Mouse (Mus musculus) urinary bladder, postnatal 4 days (tissue): ENCODE data around the gene Nme7.

Experiments
- DNase-seq, 2 experiments: peaks; one replicate each; pipeline ENCODE4 v3.0.0; 2021 to 2022; ENCODE audit warnings: low spot score in 2 of 2

Nme7 gene

GRCm38 (mm10) chr1:164434049-164434448 lies 130.1 kb downstream of the Nme7 start:
- DNase-seq, result no peak

DNA sequence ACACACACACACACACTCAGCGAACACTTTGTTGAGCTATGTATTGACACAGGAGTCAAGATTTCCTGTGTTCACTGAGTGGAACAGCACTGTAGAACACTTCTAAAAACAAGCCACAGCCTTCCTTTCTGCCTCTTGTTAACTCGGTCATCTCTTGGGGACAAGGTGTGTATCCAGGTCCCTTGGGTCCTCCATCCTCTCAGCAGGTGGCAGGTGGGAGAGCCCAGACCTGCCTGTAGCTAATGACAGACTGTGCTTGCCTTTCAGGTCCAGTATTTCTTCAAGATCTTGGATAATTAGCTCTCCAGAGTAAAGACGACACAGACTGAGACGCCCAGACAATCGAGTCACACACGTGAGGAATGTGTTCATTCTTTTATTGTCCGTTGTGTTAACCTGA lies 132.8 kb downstream of the Nme7 start:
- no peak for DNase-seq

GRCm38 (mm10) chr1:164440230-164440629 lies 136.3 kb downstream of the Nme7 start:
- no peak for DNase-seq

DNA sequence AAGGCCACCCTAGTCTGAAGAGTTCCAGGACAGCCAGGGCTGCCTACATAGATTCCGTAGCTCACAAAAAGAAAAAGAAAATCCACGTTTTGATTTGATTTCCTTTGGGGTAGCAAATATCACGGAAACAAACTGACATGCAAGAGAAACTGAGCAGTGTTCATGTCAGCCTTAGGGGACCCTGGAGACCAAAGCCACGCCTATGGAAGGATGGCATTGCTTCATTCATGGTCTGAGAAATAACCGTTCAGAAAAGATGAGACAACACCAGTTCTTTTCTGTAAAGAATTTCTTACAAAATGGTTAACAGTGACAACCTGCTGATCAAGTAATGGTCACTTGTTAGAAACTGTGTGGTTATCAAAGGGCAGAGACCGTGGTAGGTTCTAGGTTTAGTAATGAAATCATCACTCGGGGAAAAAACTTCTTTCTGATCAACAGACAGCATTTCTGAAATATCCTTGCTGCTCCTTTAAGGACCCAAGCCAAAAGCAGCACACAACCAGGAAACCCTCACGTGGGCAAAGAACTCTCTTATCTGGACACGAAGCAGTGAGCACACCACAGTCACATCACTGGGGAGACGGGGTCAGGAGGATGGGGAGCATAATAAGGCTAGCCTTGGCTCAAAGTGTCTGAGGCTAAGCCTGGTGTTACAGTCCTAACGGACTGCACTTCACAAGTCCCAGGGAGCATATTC lies 136.9 kb downstream of the Nme7 start:
- no peak for DNase-seq

DNA sequence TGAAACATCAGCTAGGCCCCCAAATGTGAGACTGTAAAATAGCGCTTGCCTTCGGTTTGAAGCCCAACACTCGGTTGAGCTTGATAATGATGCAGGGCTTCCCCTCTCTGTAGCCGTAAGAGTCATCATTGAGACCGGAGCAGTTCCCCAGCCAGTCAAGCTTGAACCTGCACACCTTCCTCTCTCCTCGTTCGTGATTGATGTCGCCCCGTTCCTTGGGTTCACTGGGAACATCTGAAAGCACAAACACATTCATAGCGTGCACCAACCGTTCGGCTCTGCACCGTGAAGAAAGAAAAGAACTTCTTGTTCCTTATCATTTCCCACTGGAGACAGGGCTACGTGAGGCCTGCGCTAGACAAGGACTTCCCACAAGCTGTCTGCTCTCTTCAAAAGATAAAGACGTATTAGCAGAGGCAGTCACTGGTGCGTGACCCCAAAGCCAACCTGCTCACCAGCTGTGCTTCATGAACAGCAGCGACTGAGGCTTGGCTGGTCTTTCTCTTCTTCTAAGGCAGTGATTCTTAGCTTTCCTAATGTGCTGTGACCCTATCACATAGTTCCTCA lies 137.6 kb downstream of the Nme7 start:
- no peak for DNase-seq

GRCm38 (mm10) chr1:164445620-164446162 lies 141.8 kb downstream of the Nme7 start:
- no peak for DNase-seq

GRCm38 (mm10) chr1:164446535-164446934 lies 142.6 kb downstream of the Nme7 start:
- DNase-seq, result no peak

DNA sequence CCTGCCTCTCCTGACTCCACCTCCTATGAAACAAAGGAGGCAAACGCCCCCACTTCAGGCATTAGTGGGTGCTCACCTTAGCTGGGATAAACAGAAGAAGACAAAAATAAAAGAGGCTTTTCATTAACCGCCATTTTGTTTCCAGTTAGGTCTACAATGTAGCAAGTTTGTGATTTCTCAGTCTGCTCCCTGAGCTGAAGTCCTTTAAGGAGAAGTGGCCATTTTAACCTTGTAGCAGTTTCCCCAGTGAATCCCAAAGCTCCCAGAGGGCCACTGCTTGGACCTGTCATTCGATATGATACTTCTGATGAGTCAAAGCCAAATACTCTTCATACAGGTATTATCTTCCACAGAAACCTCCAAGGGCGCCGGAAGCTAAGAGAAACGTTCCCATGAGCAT lies 143.6 kb downstream of the Nme7 start:
- DNase-seq, result no peak

DNA sequence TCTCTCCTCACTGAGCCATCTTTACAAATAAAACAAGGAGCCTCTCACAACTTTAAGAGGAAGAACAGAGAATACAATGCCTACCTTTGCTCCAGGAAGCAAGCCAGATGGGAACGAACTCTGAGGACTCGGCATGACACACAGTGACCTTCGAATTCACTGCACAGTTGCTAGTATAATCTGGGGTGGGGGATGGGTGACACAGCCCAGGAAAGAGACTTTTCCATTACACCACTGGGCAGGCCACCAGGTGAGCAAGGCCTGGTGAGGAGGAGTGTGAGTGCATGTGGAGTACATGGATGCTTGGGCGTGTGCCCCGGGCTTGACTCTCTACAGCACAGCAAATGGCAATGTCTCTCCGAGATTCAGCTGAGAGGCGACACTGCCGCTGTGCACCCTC lies 145.7 kb downstream of the Nme7 start:
- DNase-seq, result no peak

- no peak for DNase-seq
Observed at GRCm38 (mm10) chr1:164450231-164450630, 146.3 kb downstream of the Nme7 start.

- DNase-seq, result no peak
Observed at GRCm38 (mm10) chr1:164450644-164451043, 146.7 kb downstream of the Nme7 start.

DNA sequence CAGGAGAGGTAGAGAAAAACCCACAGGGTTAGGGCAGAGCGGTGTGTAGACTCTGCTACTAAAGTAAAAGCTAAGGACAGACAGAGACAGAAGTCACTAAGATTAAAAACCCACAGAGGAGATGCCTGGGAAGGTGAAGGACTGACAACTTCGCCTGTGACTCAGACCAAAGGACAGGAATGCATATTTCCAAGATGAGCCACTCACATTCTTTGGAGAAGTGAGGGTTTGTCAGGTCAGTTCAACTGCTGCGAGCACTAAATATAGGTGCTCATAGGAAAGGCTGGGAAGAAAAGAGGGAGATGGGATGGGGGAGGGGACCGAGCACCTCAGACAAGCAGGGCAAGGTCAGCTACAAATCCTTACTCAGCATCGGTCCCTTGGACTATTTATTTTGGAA lies 147.4 kb downstream of the Nme7 start:
- no peak for DNase-seq

- DNase-seq, result no peak
Observed at GRCm38 (mm10) chr1:164452580-164452979, 148.7 kb downstream of the Nme7 start.

DNA sequence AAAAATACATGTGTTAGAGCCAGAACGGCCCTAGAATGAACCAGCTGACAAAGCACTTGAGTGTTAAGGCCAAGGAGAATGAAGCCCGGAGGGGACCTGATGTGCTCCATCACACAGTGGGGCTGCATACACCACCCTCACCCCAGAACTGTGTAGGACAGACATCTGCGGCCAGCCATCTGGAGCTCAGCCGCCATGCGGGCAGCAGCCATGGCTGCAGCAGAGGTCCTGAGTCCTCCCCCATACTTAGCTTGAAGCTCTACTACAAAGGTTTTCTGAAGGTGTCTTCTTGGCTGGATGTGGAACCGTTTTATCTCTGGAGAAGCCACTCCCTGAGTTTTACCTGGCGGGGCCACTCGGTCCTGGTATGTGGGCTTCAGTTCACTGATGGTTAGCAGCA lies 149.2 kb downstream of the Nme7 start:
- no peak for DNase-seq

GRCm38 (mm10) chr1:164453739-164454138 lies 149.8 kb downstream of the Nme7 start:
- no peak for DNase-seq

DNA sequence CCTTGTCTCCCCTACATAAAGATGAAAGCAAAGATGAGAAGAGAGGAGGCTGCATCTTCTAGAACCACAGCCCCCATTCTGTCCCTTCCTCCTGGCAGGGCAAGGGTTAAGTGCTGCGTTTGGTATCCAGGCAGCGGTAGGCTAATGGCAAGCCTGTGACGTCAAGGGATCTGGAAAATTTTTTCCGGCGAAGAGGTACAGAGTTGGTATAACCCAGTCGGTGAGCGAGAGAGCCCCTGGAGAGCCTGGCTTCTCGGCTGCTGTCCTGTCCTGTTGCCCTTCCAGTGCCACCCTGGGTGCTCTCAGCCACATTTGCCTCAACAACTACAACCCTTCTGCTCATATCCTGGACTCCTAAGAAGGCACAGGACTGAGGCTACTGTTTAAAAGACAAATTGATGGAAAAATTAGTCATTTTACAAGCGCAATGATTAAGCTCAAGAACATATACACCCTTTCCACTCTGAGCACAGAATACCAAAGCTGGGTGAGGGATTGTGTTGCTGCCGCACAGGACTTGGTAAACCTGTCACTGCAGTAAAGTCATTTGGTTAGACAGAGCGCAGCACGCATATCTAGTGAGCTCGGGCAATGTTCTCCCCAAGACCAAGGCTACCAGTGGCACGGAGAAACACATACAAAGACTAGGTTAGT lies 151.0 kb downstream of the Nme7 start:
- no peak for DNase-seq

GRCm38 (mm10) chr1:164455614-164456013 lies 151.7 kb downstream of the Nme7 start:
- DNase-seq, result no peak

DNA sequence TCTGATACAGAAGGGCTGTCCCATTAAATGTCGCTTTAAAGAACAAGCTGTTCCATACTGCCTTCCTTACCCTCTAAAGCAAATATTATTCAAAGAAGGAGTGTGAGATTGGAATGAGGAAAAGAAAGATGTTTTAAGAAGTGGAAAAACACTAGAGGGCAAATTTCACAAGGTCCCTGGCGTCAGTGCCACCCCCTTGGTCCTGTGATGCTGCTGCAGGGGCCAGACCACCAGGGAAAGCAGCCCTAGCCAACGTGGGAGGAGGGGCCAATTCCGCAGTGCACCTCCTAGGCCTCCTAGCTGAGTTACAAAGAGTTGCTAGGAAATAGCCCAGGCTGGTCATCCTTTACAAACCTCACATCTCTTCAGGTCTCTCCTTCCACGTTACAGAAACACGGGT lies 152.1 kb downstream of the Nme7 start:
- DNase-seq, result no peak

GRCm38 (mm10) chr1:164456731-164457130 lies 152.8 kb downstream of the Nme7 start:
- DNase-seq, result no peak

DNA sequence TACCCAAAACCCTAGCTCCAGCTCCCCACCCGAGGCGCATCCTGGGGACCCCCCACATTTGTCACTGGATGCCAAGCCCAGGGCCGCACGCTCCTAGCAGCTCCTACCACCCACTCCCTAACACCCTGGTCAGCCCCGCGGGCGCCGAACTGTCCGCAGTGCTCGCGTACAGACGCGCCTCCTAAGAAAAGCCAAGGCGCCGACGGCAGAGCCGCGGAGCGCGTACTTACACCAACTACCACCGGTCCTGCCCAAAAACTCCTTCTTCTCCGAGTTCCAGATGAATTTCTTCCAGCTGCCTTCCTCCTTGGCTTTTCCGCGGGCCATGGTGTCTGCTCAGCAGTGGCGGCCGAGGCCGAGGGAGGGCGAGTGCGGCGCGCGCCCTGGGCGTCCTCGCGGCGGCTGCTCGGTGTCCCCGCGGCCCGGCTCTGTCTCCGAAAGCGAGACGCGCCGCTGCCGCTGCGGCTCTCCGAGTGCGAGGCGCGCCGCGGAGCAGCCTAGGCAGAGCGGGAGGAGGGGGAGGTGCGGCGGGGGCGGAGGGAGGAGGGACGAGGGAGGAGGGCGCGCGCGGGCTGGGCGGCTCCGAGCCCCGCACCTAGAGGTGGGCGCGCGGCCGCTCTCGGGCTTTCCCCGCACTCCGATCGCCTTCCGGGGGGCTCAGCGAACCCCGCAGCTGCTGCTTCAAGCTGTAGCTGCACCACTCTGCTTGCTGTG lies 153.8 kb downstream of the Nme7 start:
- DNase-seq, result no peak

DNA sequence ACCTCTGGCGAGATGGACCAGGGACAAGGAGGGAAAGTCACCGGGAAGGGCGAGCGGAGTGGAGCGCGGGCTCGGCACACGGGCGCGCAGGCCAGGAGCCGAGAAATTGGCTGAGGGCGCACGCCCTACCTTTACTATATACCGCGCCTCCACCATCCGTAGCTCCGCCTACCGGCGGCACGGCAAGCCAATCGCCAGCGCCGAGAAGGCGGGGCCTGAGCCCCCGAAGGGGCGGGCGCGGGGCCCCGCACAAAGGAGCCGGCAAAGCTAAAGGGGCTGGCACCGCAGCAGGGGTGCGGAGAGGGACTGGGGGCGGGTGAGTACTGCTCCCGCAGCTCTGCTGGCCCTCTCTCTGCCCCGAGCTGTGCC lies 154.3 kb downstream of the Nme7 start, which contains the start of gene Atp1b1:
Gene Atp1b1, minus strand, starts transcription at position 111 of the 369 bp plus-strand sequence.
- peak; percentile 78 to 83 for DNase-seq

DNA sequence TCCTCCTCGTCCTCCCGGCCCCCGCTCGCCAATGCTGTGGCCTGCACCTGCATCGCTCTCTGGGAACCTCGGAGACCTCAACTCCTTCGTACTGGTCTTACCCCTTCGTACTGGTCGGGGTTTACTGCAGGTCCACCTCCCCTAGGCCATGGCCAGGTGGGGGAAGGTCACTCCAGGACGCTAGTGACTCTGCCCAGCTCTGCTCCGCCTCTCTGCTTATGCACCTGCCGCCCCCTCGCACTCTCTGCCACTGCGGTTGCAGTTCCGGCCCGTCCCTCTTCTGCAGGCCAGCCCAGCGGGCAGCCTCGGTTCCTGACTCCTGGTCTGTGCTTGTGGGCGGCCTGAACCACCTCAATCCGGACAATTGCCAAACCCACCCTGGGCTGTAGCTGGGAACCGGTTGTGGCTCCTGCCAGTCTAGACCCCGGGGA lies 154.7 kb downstream of the Nme7 start:
- peak in 1 of 2 experiments; percentile 38 for DNase-seq
